Mouse (Mus musculus): ENCODE results near the gene Gm29735.

Gm29735 gene

DNA sequence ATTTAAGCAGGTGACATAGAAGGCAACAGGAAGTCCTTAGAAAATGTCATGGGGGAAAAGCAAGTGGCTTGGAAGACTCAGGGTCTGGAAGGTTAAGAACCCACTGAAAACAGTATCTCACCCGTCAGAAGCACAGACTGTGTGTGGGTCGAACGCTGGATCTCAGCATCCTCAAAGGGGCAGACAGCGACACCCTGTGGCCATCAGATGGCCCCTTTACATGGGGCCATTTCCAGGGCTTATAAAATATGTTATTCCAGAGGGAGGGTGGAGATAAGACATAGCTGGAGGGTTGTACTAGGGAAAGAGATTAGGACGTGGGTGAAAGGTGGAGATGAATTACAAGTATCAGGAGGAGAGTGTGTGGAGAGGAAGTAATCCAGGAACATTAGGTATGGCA lies 37.3 kb downstream of the Gm29735 start:
- DNase-seq = no peak

Data from cerebellum, adult 11 months (tissue).